Mouse (Mus musculus) right cerebral cortex, adult 18-20 months (tissue): ENCODE measurements at regions not wholly inside any gene's neighbourhood (a gene's known extent, or its start where the extent isn't known, plus 50 kb on each side); places are given as distances from the start of the nearest gene placed in this dataset.

Experiments
- DNase-seq: peaks from one replicate; pipeline ENCODE4 v3.0.0; 2022; ENCODE audit warnings: mixed read lengths

GRCm38 (mm10) chr1:89207306-89207705 lies 137.1 kb downstream of the Sh3bp4 start:
- DNase-seq = no peak

- DNase-seq = no peak
Measured at GRCm38 (mm10) chr1:89211116-89211515, 140.9 kb downstream of the Sh3bp4 start.

- no peak for DNase-seq
Measured at GRCm38 (mm10) chr1:89228426-89228825, 158.2 kb downstream of the Sh3bp4 start.

- DNase-seq = no peak
Measured at GRCm38 (mm10) chr1:89231756-89232155, 161.5 kb downstream of the Sh3bp4 start.

- DNase-seq = no peak
Measured at GRCm38 (mm10) chr1:89232391-89232790, 162.2 kb downstream of the Sh3bp4 start.

GRCm38 (mm10) chr1:89234895-89235294 lies 164.7 kb downstream of the Sh3bp4 start:
- DNase-seq = no peak

- peak; percentile 74 for DNase-seq
Measured at GRCm38 (mm10) chr1:89235296-89235695, 165.1 kb downstream of the Sh3bp4 start.

- DNase-seq = no peak
Measured at GRCm38 (mm10) chr1:89237696-89238095, 167.5 kb downstream of the Sh3bp4 start.

GRCm38 (mm10) chr1:89244598-89244997 lies 174.4 kb downstream of the Sh3bp4 start:
- no peak for DNase-seq

GRCm38 (mm10) chr1:89245202-89246003 lies 175.2 kb downstream of the Sh3bp4 start:
- DNase-seq = no peak

GRCm38 (mm10) chr1:89251753-89252152 lies 181.5 kb downstream of the Sh3bp4 start:
- no peak for DNase-seq

GRCm38 (mm10) chr1:89252528-89252927 lies 182.3 kb downstream of the Sh3bp4 start:
- no peak for DNase-seq

- DNase-seq = no peak
Measured at GRCm38 (mm10) chr1:89257945-89258344, 187.7 kb downstream of the Sh3bp4 start.

- DNase-seq = no peak
Measured at GRCm38 (mm10) chr1:89265771-89266170, 188.8 kb upstream of the Agap1 start.

- no peak for DNase-seq
Measured at GRCm38 (mm10) chr1:89268806-89269205, 185.8 kb upstream of the Agap1 start.

- no peak for DNase-seq
Measured at GRCm38 (mm10) chr1:89271743-89272142, 182.9 kb upstream of the Agap1 start.

- DNase-seq = no peak
Measured at GRCm38 (mm10) chr1:89273021-89273420, 181.6 kb upstream of the Agap1 start.

- no peak for DNase-seq
Measured at GRCm38 (mm10) chr1:89273786-89274362, 180.7 kb upstream of the Agap1 start.

GRCm38 (mm10) chr1:89279382-89279781 lies 175.2 kb upstream of the Agap1 start:
- DNase-seq = no peak

- DNase-seq = no peak
Measured at GRCm38 (mm10) chr1:89281107-89281655, 173.4 kb upstream of the Agap1 start.

GRCm38 (mm10) chr1:89285041-89285440 lies 169.6 kb upstream of the Agap1 start:
- no peak for DNase-seq

- no peak for DNase-seq
Measured at GRCm38 (mm10) chr1:89287136-89287795, 167.3 kb upstream of the Agap1 start.

- DNase-seq = no peak
Measured at GRCm38 (mm10) chr1:89288001-89288400, 166.6 kb upstream of the Agap1 start.

- no peak for DNase-seq
Measured at GRCm38 (mm10) chr1:89288921-89289320, 165.7 kb upstream of the Agap1 start.
